Mouse (Mus musculus) gastrocnemius, postnatal 25 days (tissue): ENCODE measurements around the gene Oxa1l. TPM values are rescaled to one million over a fixed set of nuclear protein-coding genes. Genes with fewer than 3 reads are reported as not detected.
"Not testable (repeated sequence)": the region's sequence is repeated elsewhere in the genome, so short reads cannot be mapped to it uniquely, and the experiment has no call there.

Source experiments
- DNase-seq: peaks from one replicate; pipeline ENCODE4 v3.0.0; 2022
- long read RNA-seq, 2 experiments: library from polyadenylated mRNA; stranded (forward); transcript quantifications; one replicate each; pipeline ENCODE4 v2.0.0; 2021
- total RNA-seq, 2 experiments: library from RNA; stranded (reverse); gene quantifications; 1 replicate in 1 of 2; 2 replicates in 1 of 2; pipeline ENCODE4 v1.2.3; 2021

Gene Oxa1l
- 10 to 100 TPM; 54.0 to 56.3 TPM for total RNA-seq
- long read RNA-seq, experiment 1, transcript Oxa1l-201 (10 exons, 2,538 nt): major isoform, 34 of 56 reads
- long read RNA-seq, experiment 1, partial matches to known transcripts: 21 of 56 reads
- long read RNA-seq, experiment 1, other reads (novel, unspliced or antisense): 1 of 56 reads
- long read RNA-seq, experiment 2, transcript Oxa1l-201 (10 exons, 2,538 nt): major isoform, 45 of 69 reads
- long read RNA-seq, experiment 2, partial matches to known transcripts: 14 of 69 reads
- long read RNA-seq, experiment 2, other reads (novel, unspliced or antisense): 10 of 69 reads

DNA sequence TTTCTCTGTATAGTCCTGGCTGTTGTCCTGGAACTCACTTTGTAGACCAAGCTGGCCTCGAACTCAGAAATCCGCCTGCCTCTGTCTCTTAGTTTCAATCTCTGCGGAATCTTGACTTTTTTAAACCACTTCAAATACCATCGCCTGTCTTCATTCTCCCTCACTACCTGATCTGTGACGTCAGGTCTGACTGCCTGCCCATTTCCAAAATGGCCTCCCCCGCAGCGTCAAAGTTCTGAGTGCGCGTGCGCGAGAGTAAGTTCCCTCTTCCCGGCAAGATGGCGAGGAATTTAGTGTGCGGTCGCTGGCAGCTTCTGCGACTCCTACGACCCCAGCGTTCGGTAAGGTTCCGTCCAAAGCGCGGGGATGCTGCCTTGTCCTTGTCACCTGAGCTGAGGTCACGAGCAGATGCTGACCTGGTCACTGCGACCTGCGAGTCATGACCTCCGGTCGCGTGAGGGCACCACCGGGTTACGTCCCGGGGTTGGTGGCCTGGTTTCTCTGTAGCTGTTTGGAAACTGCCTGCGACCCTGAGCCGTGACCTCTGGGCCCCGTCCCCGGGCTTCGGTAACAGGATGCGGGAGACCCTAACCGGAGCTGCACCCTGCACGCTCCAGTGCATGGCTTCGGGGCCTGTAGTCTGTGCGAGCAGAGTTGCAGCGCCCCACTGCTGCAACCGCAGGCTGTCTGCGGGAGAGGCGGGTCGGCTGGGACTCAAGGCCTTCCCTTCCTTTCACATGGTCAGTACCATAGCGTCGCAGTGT, at the start of gene Oxa1l:
Gene Oxa1l (plus strand): TSS at position 258 of the 764 bp plus-strand sequence.
- peak; percentile 90 for DNase-seq

DNA sequence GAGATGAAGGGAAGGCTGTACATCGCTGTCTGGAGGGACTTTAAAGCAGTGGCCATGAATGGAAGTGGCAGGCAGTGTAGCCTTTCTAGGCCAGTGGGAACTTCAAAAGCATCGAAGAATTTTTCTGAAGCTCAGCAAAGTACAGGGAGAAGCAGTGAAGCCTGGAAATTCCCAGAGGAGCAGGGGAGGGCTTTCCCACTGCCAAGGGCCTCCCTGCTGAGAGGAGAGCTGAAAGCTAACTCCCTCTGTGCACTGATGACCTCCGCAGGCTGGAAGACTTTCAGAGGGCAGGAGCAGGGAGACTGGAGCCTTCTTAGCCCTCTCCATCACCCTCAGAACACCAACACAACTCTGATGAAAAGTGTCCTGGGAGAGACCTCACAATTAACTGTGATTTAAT, 48.9 kb upstream of the Oxa1l start:
- no peak for DNase-seq

GRCm38 (mm10) chr14:54321556-54322376, 38.9 kb upstream of the Oxa1l start:
- DNase-seq: no peak

DNA sequence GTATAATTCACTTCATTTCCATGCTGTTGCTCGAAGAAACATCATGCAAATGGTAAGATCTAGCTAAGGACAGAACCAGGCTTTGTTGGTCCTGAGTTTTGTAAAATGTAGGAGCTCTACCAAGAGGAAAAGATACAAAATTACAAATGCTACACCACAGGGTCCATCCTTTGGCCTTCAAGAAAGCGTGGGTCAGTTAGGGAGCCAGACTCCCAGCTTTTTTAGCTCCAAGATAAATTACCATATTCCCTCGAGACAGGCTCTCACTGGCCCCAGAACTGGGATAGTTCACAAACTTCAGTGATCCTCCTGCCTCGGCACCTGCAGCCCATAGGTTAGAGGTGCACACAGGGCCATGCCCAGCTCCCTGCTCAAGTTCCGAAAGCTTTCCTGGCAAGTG, 36.1 kb upstream of the Oxa1l start:
- no peak for DNase-seq

- DNase-seq: no peak
These were observed 32.1 kb upstream of the Oxa1l start for GRCm38 (mm10) chr14:54328548-54328947.

DNA sequence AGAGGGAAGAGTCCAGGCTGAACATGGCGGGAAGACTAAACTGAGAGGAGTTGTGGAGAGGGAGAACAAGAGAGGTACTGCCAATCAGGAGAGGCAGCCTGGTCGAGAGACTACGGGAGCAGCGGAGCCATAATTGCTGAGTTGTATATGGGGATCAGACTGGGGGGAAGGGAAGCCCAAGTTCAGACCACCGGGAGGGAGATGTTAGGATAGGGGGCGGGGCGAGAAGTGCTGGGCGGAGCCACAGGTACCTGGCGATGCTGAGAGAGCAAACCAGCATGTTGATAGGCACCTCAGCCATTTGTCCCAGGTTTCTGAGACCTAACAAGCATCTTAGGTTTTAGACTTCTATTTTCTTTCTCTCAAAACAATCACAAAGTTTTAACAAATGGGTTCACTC, 31.4 kb upstream of the Oxa1l start:
- no peak for DNase-seq

GRCm38 (mm10) chr14:54331178-54331577, 29.5 kb upstream of the Oxa1l start:
- no peak for DNase-seq

DNA sequence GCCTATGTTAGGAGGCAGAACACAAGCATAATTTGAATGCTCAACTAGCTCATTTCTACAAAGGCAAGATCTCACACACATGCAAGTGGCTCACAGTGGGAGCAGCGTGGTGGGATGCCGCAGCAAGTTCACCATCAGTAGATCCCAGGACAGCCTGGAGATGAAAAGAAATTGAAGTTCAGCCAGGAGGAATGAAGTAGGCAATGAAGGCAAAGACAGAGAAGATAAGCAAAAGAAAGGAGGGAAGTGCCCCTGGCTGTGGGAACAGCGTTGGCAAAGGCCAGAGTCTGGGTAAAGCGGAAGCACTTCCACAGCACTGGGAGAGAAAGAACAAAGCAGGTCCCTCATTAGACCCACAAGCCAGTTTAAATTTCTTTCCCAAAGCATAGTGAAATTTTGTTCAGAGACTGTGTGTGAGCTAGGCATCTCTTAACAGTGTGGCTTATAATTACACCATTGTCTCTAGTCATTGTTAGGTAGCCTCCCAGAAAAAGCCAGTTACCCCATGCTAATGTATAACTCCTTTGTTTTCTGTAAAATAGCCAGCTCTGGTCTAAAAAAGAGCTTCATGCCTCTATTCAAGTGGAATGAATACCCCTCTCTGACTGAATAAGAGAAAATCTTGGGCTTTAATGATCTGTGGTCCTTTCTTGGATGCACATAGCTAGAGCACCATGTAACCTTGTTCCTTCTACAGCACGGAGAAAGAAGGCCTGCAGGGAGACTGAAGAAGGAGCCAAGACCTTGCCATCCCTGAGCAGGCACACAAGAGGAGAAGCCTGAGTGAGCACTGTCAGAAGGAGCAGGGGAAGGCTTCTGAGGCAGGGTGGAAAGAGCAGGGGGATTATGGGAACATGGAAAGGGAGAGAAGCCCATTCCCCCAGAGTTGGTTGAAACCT, 28.2 kb upstream of the Oxa1l start:
- DNase-seq: no peak

DNA sequence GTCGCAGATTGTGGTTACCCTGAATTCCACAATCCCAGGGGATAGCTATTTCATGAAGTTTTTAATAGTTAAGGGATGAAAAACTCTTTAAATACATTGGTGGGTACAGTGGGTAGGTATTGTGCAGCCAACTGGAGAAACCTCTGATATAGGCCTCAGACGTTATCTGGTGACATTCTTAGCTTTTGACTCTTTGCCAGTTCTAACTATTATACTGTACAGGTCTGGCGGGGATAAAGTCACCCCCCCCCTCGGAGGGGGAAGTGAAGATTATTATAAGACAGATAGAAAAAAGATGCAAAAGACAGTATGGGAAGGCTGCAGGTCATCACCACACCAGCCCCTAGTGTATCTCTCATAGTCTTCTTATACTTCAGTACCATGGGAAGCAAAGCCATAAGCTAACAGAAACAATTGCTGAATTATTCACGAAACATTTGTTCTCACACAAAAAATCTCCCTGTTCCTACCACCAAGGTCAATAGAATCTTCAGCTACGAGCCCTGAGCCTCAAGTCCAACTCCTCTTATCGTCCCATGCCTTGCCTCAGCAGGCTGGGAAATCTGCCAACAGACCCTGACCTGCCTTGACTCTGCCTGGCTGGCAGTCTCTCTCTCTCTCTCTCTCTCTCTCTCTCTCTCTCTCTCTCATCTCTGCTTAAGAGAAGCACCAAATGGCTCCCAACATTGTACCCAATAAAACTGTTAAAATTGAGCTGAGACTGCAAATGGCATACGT, 27.0 kb upstream of the Oxa1l start:
- no peak for DNase-seq

DNA sequence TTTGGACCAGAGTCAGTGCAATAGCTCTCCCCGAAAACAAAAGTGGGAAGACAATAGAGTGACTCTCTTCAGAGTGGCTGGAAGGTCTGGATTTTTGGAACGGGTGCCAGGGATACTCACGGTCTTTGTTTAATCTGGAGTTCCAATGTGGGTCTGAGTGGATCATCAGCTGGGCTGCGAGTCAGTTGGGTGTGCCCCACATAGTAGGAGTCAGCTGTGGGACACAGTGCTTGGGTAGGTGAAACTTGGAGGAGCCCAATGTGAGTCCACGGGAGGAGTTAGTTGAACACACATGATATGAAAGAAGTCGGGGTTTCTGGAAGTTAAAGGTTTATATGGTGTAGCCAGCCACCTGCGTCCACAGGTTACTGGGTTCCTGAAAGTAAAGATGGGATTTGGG, 19.8 kb upstream of the Oxa1l start:
- no peak for DNase-seq

- DNase-seq: not testable (repeated sequence)
These were observed 18.8 kb upstream of the Oxa1l start for GRCm38 (mm10) chr14:54341807-54342206.

DNA sequence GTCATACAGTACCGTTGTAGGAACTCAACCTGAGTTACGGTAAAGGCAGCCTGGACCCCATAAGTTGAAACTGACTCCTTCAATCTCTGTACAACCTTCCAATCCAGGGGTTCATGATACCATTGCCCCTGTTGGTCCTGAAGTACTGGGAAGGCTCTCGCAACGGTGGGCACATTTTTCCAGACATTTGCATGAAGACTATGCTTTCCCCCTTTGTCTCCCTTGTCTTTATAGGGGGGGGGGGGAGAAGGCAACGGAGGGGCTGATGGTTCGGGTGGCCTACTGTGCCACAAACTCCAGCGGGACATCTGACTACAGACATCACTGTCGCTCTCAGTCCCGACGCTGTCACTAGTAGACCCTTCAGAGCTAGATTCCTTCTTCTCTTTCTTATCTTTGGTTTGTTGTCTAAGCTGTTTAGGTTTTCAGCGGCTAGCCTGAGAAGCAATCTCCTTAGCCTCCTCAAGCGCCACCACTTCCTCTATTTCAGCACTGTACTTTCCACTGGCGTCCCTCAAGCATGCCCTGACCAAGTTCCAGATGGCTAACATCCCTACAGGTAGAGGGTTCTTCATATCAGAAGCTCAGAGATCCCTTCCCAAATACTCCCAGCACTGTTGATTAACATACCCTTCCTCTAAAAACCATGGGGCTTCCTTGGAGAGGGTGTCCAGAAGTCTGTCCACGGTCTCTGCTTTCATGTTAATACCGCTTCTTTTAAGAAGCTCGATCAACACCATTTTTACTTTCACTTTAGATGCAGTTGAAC, 9.7 kb upstream of the Oxa1l start:
- DNase-seq: not testable (repeated sequence)

DNA sequence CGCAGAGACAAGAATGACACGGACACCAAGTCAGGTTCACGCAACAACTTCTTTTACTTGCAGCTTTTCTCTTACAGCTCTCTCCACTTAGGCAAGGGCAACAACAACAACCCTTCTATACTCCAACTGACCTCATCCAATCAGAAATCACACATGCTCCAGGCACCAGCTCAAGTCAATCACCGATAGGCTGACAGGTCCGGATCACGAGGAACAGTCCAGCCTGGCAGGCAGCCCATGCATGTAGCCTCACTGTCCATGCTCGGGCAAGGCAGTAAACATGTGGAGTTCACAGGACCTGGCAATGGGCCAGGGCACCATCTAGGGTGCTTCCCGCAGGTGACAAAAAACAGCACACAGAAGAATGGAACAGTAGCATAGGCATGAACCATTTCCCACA, 8.3 kb upstream of the Oxa1l start:
- no peak for DNase-seq

- no peak for DNase-seq
These were observed 6.2 kb upstream of the Oxa1l start for GRCm38 (mm10) chr14:54354406-54354805.

DNA sequence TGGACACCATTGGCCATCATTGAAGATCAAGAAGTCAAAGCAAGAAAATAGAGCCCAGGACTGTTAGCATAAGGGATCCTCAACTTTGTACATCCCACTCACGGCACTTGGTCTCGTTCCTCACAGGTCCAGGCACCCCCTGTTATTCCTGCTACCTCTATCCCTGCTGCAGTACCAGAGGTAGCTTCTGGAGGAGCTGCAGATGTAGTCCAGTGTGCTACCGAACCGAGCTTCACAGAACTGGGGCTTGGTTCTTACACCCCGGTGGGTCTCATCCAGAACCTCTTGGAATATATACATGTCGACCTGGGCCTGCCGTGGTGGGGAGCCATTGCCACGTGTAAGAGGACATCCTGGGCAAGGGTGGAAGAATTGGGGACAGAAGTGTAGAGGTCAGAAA, 2.5 kb downstream of the Oxa1l start:
- no peak for DNase-seq

DNA sequence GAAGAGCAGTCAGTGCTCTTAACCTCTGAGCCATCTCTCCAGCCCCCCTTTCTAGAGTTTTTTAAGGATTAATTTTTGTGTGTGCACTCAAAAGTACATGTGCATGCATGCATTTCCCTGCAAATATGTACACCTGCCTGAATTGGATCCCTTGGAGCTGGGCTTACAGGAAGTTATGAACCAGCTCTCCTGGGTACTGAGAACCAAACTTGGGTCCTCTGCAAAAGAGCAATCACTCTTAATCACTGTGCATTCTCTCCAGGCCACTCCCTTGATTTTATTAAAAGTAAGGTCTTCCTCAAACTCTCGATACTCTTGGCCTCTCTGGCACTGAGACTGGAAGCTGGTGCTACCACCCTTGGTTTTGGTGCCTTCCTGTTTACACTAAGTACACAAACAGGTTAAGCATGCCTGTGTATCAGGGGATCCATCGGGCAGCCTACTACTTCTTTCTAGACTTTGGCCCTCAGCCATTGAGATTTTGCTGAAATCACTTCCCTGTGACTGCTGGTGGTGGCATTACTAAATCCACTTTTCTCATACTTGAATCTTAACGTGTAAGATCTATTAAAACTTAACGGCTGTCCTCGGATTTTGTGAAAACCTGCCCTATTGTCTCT, 4.5 kb downstream of the Oxa1l start:
- no peak for DNase-seq

GRCm38 (mm10) chr14:54366581-54366980, 5.9 kb downstream of the Oxa1l start:
- DNase-seq: no peak

- DNase-seq: no peak
These were observed 6.9 kb downstream of the Oxa1l start for GRCm38 (mm10) chr14:54367429-54368060.

DNA sequence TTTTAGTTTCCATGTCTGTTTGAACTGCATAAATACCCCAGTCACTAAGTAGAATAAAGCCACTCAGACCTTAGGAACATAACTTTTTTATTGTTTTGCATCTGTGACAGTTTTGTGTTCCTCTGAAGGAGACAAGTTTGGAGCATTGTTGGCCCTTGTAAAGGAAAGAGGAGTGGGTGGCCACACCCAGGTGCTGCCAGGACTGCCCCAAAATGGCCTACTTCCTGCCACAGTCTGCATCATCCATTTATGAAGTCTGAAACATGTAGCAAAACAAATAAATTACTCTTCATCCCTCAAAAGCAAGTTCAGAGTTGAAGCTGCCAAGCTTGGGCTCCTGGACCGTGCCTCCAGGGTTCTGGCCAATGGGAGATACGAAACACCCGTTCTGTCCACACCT, 8.7 kb downstream of the Oxa1l start:
- DNase-seq: no peak
